Mouse (Mus musculus) testis, adult 2 months (tissue): Measurements from ENCODE around the gene Cacna2d1.

Source experiments
- CTCF ChIP-seq: fragments of 200-500 bp; IDR thresholded peaks from 2 replicates; pipeline ENCODE4 v1.5.1; 2012; ENCODE audit warnings: low read depth, mild to moderate bottlenecking, inconsistent platforms, low read length, moderate library complexity; ENCODE audit not compliant: control insufficient read depth, insufficient read depth, insufficient replicate concordance
- POLR2A ChIP-seq: fragments of 200-500 bp; IDR thresholded peaks from 2 replicates; pipeline ENCODE4 v1.6.1; 2012; ENCODE audit warnings: low read depth, mild to moderate bottlenecking, inconsistent platforms, low read length, moderate library complexity; ENCODE audit not compliant: control insufficient read depth

GRCm38 (mm10) chr5:16373966-16374365 is 439.5 kb downstream of the Cacna2d1 start:
- TF ChIP-seq CTCF = no peak
- TF ChIP-seq POLR2A = no peak
